Mouse (Mus musculus) midbrain, embryonic 16.5 days (tissue): ENCODE results near the gene Cdk5rap2. TPM values are rescaled to one million over a fixed set of nuclear protein-coding genes. Genes with fewer than 3 reads are reported as not detected.

Source experiments
- ATAC-seq: fragments of 200-750 bp; cut with Nextera tagmentation; 2 replicates; pipeline ENCODE4 v1.8.0; 2017; ENCODE audit warnings: moderate TSS enrichment
- H3K27ac ChIP-seq: fragments of 300-500 bp; sonication (generic); 2 replicates; pipeline ENCODE4 v1.5.1; 2014; ENCODE audit warnings: mild to moderate bottlenecking, low read length, mixed read lengths
- H3K27me3 ChIP-seq: fragments of 300-500 bp; sonication (generic); 2 replicates; pipeline ENCODE4 v1.6.1; 2014; ENCODE audit warnings: low read depth, low read length, mixed read lengths; ENCODE audit not compliant: control insufficient read depth, insufficient read depth
- H3K36me3 ChIP-seq: fragments of 300-500 bp; sonication (generic); 2 replicates; pipeline ENCODE4 v1.6.1; 2014; ENCODE audit warnings: mild to moderate bottlenecking, low read length, moderate library complexity, mixed read lengths; ENCODE audit not compliant: control insufficient read depth, insufficient read depth
- H3K4me1 ChIP-seq: fragments of 300-500 bp; sonication (generic); 2 replicates; pipeline ENCODE4 v1.6.1; 2014; ENCODE audit warnings: mild to moderate bottlenecking, low read length, mixed read lengths; ENCODE audit not compliant: control insufficient read depth, insufficient read depth
- H3K4me2 ChIP-seq: fragments of 300-500 bp; sonication (generic); 2 replicates; pipeline ENCODE4 v1.6.1; 2014; ENCODE audit warnings: mild to moderate bottlenecking, low read length, mixed read lengths
- H3K4me3 ChIP-seq: fragments of 300-500 bp; sonication (generic); 2 replicates; pipeline ENCODE4 v1.5.1; 2014; ENCODE audit warnings: low read depth, mild to moderate bottlenecking, low read length, moderate library complexity, mixed read lengths
- H3K9ac ChIP-seq: fragments of 300-500 bp; sonication (generic); 2 replicates; pipeline ENCODE4 v1.6.1; 2014; ENCODE audit warnings: low read depth, low read length, mixed read lengths
- H3K9me3 ChIP-seq: fragments of 300-500 bp; sonication (generic); replicated peaks from 2 replicates; pipeline ENCODE4 v1.6.1; 2014; ENCODE audit warnings: mild to moderate bottlenecking, low read length, mixed read lengths; ENCODE audit not compliant: control insufficient read depth, poor library complexity, severe bottlenecking
- WGBS: fragments of 180-500 bp; shearing (Covaris S2); extraction: QIAGEN DNeasy Blood & Tissue Kit; methylation state at CpG from one replicate; pipeline ENCODE4 v1.1.7; 2014; 5-methylcytosine and 5-hydroxymethylcytosine counted together
- polyA plus RNA-seq: library from polyadenylated mRNA; unstranded; fragments of >200 nt; fragmentation: Nextera tagmentation; extraction: Ambion mirVana; gene quantifications from 2 replicates; pipeline ENCODE4 v1.2.1, GENCODE M21; 2015

Gene Cdk5rap2
- polyA plus RNA-seq, 1 experiment from 2014 or later = 6.0 TPM

- WGBS = 68% methylated on average over 9 of the region's 10 CpGs
- Histone ChIP-seq H3K9me3 (no peaks in the 10 kb centered on the region), H3K27ac (no peak overlapping the region), H3K27me3 (no peaks in the 10 kb centered on the region), H3K4me3 (no peak overlapping the region), H3K4me2 (no peak overlapping the region), H3K9ac (no peak overlapping the region), H3K36me3 (peaks cover 17% of the 10 kb centered on the region), H3K4me1 (no peaks in the 10 kb centered on the region)
- ATAC-seq = peak; percentile 50; the same call in 1 of the 2 replicates
Observed at GRCm38 (mm10) chr4:70220277-70221180, 189.7 kb downstream of the Cdk5rap2 start.

DNA sequence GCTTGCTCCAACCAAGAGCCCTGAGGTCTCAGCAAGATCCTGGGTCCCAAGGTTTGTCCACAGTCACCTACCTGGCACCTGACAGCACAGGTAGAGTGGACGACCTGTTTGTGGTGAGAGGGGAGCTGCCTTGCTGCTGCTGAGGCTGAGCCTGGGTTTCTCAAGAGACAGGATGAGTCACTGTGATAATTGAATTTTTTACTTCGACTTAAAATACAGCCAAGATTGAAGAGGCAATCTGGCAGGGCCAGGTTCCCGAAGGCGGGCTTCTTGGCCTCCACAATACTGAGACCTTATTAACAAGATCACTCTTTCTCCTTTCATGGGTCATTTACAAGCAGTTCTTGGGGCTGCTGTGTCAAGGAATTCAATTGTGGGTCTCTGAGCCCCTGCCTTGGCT is 190.5 kb downstream of the Cdk5rap2 start:
- WGBS = 82% methylated on average over 4 of the region's 4 CpGs
- Histone ChIP-seq H3K4me1 (no peaks in the 10 kb centered on the region), H3K4me3 (no peak overlapping the region), H3K9me3 (no peaks in the 10 kb centered on the region), H3K9ac (no peak overlapping the region), H3K27ac (no peak overlapping the region), H3K4me2 (no peak overlapping the region), H3K36me3 (peaks cover 17% of the 10 kb centered on the region), H3K27me3 (no peaks in the 10 kb centered on the region)
- no peak for ATAC-seq

GRCm38 (mm10) chr4:70185971-70186370 is 224.3 kb downstream of the Cdk5rap2 start:
- WGBS = 95% methylated on average over 2 of the region's 2 CpGs
- Histone ChIP-seq H3K27ac (no peak overlapping the region), H3K4me2 (no peak overlapping the region), H3K4me3 (no peak overlapping the region), H3K9me3 (no peaks in the 10 kb centered on the region), H3K27me3 (no peaks in the 10 kb centered on the region), H3K36me3 (no peaks in the 10 kb centered on the region), H3K9ac (no peak overlapping the region), H3K4me1 (no peaks in the 10 kb centered on the region)
- ATAC-seq = no peak

Other genes starting within 250 kb of the Cdk5rap2 start
- gene Megf9, start 124.6 kb upstream of the Cdk5rap2 start, polyA plus RNA-seq = 26.1 and 29.1 TPM in 2 replicates